Mouse (Mus musculus): ENCODE measurements around the gene Kctd20.

Kctd20 gene

GRCm38 (mm10) chr17:28932274-28932673 lies 19.5 kb upstream of the Kctd20 start:
- DNase-seq (ENCODE audit: low spot score): no peak

- no peak for DNase-seq (ENCODE audit: low spot score)
Observed at GRCm38 (mm10) chr17:28934120-28934916, 17.4 kb upstream of the Kctd20 start.

- no peak for DNase-seq (ENCODE audit: low spot score)
Observed at GRCm38 (mm10) chr17:28936133-28936532, 15.6 kb upstream of the Kctd20 start.

GRCm38 (mm10) chr17:28936622-28937345 lies 15.0 kb upstream of the Kctd20 start:
- peak; percentile 38 for DNase-seq (ENCODE audit: low spot score)

- no peak for DNase-seq (ENCODE audit: low spot score)
Observed at GRCm38 (mm10) chr17:28940776-28941555, 10.8 kb upstream of the Kctd20 start.

GRCm38 (mm10) chr17:28942101-28942500 lies 9.6 kb upstream of the Kctd20 start:
- no peak for DNase-seq (ENCODE audit: low spot score)

- DNase-seq (ENCODE audit: low spot score): no peak
Observed at GRCm38 (mm10) chr17:28943740-28944139, 8.0 kb upstream of the Kctd20 start, which contains the start of gene Pxt1. Gene Pxt1 (minus strand): TSS chr17:28943840.

GRCm38 (mm10) chr17:28944481-28944880 lies 7.3 kb upstream of the Kctd20 start:
- DNase-seq (ENCODE audit: low spot score): no peak

- no peak for DNase-seq (ENCODE audit: low spot score)
Observed at GRCm38 (mm10) chr17:28947011-28947939, 4.5 kb upstream of the Kctd20 start.

GRCm38 (mm10) chr17:28948661-28949060 lies 3.1 kb upstream of the Kctd20 start:
- DNase-seq (ENCODE audit: low spot score): no peak

GRCm38 (mm10) chr17:28950751-28951150 lies 999 bp upstream of the Kctd20 start:
- no peak for DNase-seq (ENCODE audit: low spot score)

- DNase-seq (ENCODE audit: low spot score): no peak
Observed at GRCm38 (mm10) chr17:28953251-28953650, 1.5 kb downstream of the Kctd20 start.

GRCm38 (mm10) chr17:28954416-28954815 lies 2.7 kb downstream of the Kctd20 start:
- no peak for DNase-seq (ENCODE audit: low spot score)

- DNase-seq (ENCODE audit: low spot score): no peak
Observed at GRCm38 (mm10) chr17:28960597-28960996, 8.8 kb downstream of the Kctd20 start.

GRCm38 (mm10) chr17:28961596-28961995 lies 9.8 kb downstream of the Kctd20 start:
- DNase-seq (ENCODE audit: low spot score): no peak

- no peak for DNase-seq (ENCODE audit: low spot score)
Observed at GRCm38 (mm10) chr17:28967021-28967610, 15.4 kb downstream of the Kctd20 start.

- DNase-seq (ENCODE audit: low spot score): no peak
Observed at GRCm38 (mm10) chr17:28970122-28970521, 18.4 kb downstream of the Kctd20 start.

- DNase-seq (ENCODE audit: low spot score): no peak
Observed at GRCm38 (mm10) chr17:28979091-28979490, 27.3 kb downstream of the Kctd20 start.

GRCm38 (mm10) chr17:28981081-28981480 lies 29.3 kb downstream of the Kctd20 start:
- DNase-seq (ENCODE audit: low spot score): no peak

GRCm38 (mm10) chr17:28982591-28982990 lies 30.8 kb downstream of the Kctd20 start:
- no peak for DNase-seq (ENCODE audit: low spot score)

All from ovary, postnatal 36 days (tissue).